Mouse (Mus musculus) embryonic facial prominence, embryonic 15.5 days (tissue): ENCODE results near the gene Zfp764. TPM values are rescaled to one million over a fixed set of nuclear protein-coding genes. Genes with fewer than 3 reads are reported as not detected.
"Not testable (repeated sequence)": the region's sequence is repeated elsewhere in the genome, so short reads cannot be mapped to it uniquely, and the experiment has no call there.

Source experiments
- ATAC-seq: fragments of 200-750 bp; cut with Nextera tagmentation; 2 replicates; pipeline ENCODE4 v1.8.0; 2017; ENCODE audit warnings: low read depth, moderate TSS enrichment; ENCODE audit not compliant: insufficient number of reproducible peaks, low FRiP score, low TSS enrichment
- H3K27ac ChIP-seq: fragments of 300-500 bp; sonication (generic); replicated peaks from 2 replicates; pipeline ENCODE4 v1.5.1; 2015; ENCODE audit warnings: mild to moderate bottlenecking, inconsistent platforms
- H3K27me3 ChIP-seq: fragments of 300-500 bp; sonication (generic); 2 replicates; pipeline ENCODE4 v1.6.1; 2015; ENCODE audit warnings: inconsistent platforms
- H3K36me3 ChIP-seq: fragments of 300-500 bp; sonication (generic); 2 replicates; pipeline ENCODE4 v1.6.1; 2015; ENCODE audit warnings: mild to moderate bottlenecking, inconsistent platforms
- H3K4me1 ChIP-seq: fragments of 300-500 bp; sonication (generic); 2 replicates; pipeline ENCODE4 v1.6.1; 2015; ENCODE audit warnings: inconsistent platforms
- H3K4me2 ChIP-seq: fragments of 300-500 bp; sonication (generic); replicated peaks from 2 replicates; pipeline ENCODE4 v1.6.1; 2015; ENCODE audit warnings: mild to moderate bottlenecking, inconsistent platforms
- H3K4me3 ChIP-seq: fragments of 300-500 bp; sonication (generic); replicated peaks from 2 replicates; pipeline ENCODE4 v1.5.1; 2015; ENCODE audit warnings: mild to moderate bottlenecking, inconsistent platforms
- H3K9ac ChIP-seq: fragments of 300-500 bp; sonication (generic); 2 replicates; pipeline ENCODE4 v1.6.1; 2015; ENCODE audit warnings: inconsistent platforms
- H3K9me3 ChIP-seq: fragments of 300-500 bp; sonication (generic); replicated peaks from 2 replicates; pipeline ENCODE4 v1.6.1; 2016; ENCODE audit warnings: inconsistent platforms
- WGBS: fragments of 180-500 bp; shearing (Covaris S2); methylation state at CpG from one replicate; pipeline ENCODE4 v1.1.7; 2015; 5-methylcytosine and 5-hydroxymethylcytosine counted together
- polyA plus RNA-seq: library from polyadenylated mRNA; unstranded; fragments of >200 nt; fragmentation: Nextera tagmentation; extraction: Ambion mirVana; gene quantifications from 2 replicates; pipeline ENCODE4 v1.2.1, GENCODE M21; 2015

Gene Zfp764
- polyA plus RNA-seq, 1 experiment from 2014 or later = 8.9 TPM

GRCm38 (mm10) chr7:127363475-127363921 is 43.1 kb downstream of the Zfp764 start:
- WGBS = 2% methylated on average over 24 of the region's 24 CpGs
- no peaks in the 10 kb centered on the region for H3K9me3 ChIP-seq
- no peak overlapping the region for H3K27ac ChIP-seq
- H3K9ac ChIP-seq = peak overlapping the region; percentile 27; the same call in 1 of the 2 replicates
- peaks cover 7% of the 10 kb centered on the region for H3K4me1 ChIP-seq
- H3K4me2 ChIP-seq = peak overlapping the region; percentile 62
- peak overlapping the region; percentile 35 for H3K4me3 ChIP-seq
- peaks cover 26% of the 10 kb centered on the region; the same call in 1 of the 2 replicates for H3K27me3 ChIP-seq
- no peaks in the 10 kb centered on the region for H3K36me3 ChIP-seq
- ATAC-seq = no peak

GRCm38 (mm10) chr7:127362418-127362817 is 44.2 kb downstream of the Zfp764 start:
- Histone ChIP-seq H3K4me3 (peak overlapping the region; percentile 29), H3K4me2 (peak overlapping the region; percentile 24; the same call in 1 of the 2 replicates), H3K27me3 (peaks cover 26% of the 10 kb centered on the region; the same call in 1 of the 2 replicates)
- ATAC-seq, H3K36me3 ChIP-seq, H3K9me3 ChIP-seq, H3K27ac ChIP-seq, H3K9ac ChIP-seq, H3K4me1 ChIP-seq: not testable (repeated sequence)
- WGBS = 15% methylated on average over 13 of the region's 13 CpGs

- Histone ChIP-seq H3K27me3 (peaks cover 26% of the 10 kb centered on the region; the same call in 1 of the 2 replicates), H3K9me3 (no peaks in the 10 kb centered on the region), H3K4me2 (no peak overlapping the region), H3K4me1 (peaks cover 7% of the 10 kb centered on the region), H3K36me3 (no peaks in the 10 kb centered on the region), H3K27ac (no peak overlapping the region), H3K4me3 (no peak overlapping the region), H3K9ac (no peak overlapping the region)
- ATAC-seq = no peak
- WGBS = 39% methylated on average over 13 of the region's 13 CpGs
These were observed 45.2 kb downstream of the Zfp764 start for GRCm38 (mm10) chr7:127361449-127361848.

- H3K4me1 ChIP-seq = peaks cover 7% of the 10 kb centered on the region
- no peaks in the 10 kb centered on the region for H3K9me3 ChIP-seq
- H3K4me2 ChIP-seq = no peak overlapping the region
- no peak overlapping the region for H3K4me3 ChIP-seq
- no peak overlapping the region for H3K27ac ChIP-seq
- no peaks in the 10 kb centered on the region for H3K36me3 ChIP-seq
- no peak overlapping the region for H3K9ac ChIP-seq
- peaks cover 26% of the 10 kb centered on the region; the same call in 1 of the 2 replicates for H3K27me3 ChIP-seq
- 74% methylated on average over 4 of the region's 4 CpGs for WGBS
- no peak for ATAC-seq
These were observed 46.4 kb downstream of the Zfp764 start for GRCm38 (mm10) chr7:127360265-127360664.

GRCm38 (mm10) chr7:127358472-127358871 is 48.1 kb downstream of the Zfp764 start:
- no peaks in the 10 kb centered on the region for H3K9me3 ChIP-seq
- no peak overlapping the region for H3K27ac ChIP-seq
- peaks cover 3% of the 10 kb centered on the region for H3K4me1 ChIP-seq
- WGBS = 58% methylated on average over 4 of the region's 4 CpGs
- H3K4me3 ChIP-seq = no peak overlapping the region
- ATAC-seq = no peak
- H3K27me3 ChIP-seq = peaks cover 15% of the 10 kb centered on the region
- no peaks in the 10 kb centered on the region for H3K36me3 ChIP-seq
- no peak overlapping the region for H3K4me2 ChIP-seq
- no peak overlapping the region for H3K9ac ChIP-seq

- no peak overlapping the region for H3K4me3 ChIP-seq
- H3K4me2 ChIP-seq = no peak overlapping the region
- no peak overlapping the region for H3K9ac ChIP-seq
- peaks cover 12% of the 10 kb centered on the region for H3K27me3 ChIP-seq
- no peaks in the 10 kb centered on the region for H3K4me1 ChIP-seq
- 62% methylated on average over 2 of the region's 2 CpGs for WGBS
- H3K27ac ChIP-seq = no peak overlapping the region
- no peak for ATAC-seq
- no peaks in the 10 kb centered on the region for H3K9me3 ChIP-seq
- H3K36me3 ChIP-seq = no peaks in the 10 kb centered on the region
These were observed 48.8 kb downstream of the Zfp764 start for GRCm38 (mm10) chr7:127357871-127358270.

GRCm38 (mm10) chr7:127355796-127356195 is 50.8 kb downstream of the Zfp764 start:
- no peak overlapping the region for H3K9ac ChIP-seq
- no peak overlapping the region for H3K4me3 ChIP-seq
- H3K36me3 ChIP-seq = no peaks in the 10 kb centered on the region
- 67% methylated on average over 3 of the region's 3 CpGs for WGBS
- no peak for ATAC-seq
- H3K9me3 ChIP-seq = no peaks in the 10 kb centered on the region
- no peaks in the 10 kb centered on the region for H3K4me1 ChIP-seq
- no peak overlapping the region for H3K4me2 ChIP-seq
- H3K27me3 ChIP-seq = peaks cover 6% of the 10 kb centered on the region
- H3K27ac ChIP-seq = no peak overlapping the region

Other genes with a start within 250 kb of the Zfp764 start
- gene Cd2bp2, start 210.8 kb downstream of the Zfp764 start, polyA plus RNA-seq = 56.4 and 61.8 TPM in 2 replicates
- 29.4 and 32.5 TPM in 2 replicates for gene Tbc1d10b, start 198.4 kb downstream of the Zfp764 start, polyA plus RNA-seq
- 585 and 767 TPM in 2 replicates for gene Mylpf, start 197.9 kb downstream of the Zfp764 start, polyA plus RNA-seq
- gene Zfp553, start 173.8 kb downstream of the Zfp764 start, polyA plus RNA-seq = 41.3 and 42.5 TPM in 2 replicates
- 22.4 and 23.9 TPM in 2 replicates for gene Sept1, start 173.7 kb downstream of the Zfp764 start, polyA plus RNA-seq
- 73.7 and 77.5 TPM in 2 replicates for gene Zfp771, start 162.5 kb downstream of the Zfp764 start, polyA plus RNA-seq
- 141 and 142 TPM in 2 replicates for gene Dctpp1, start 146.1 kb downstream of the Zfp764 start, polyA plus RNA-seq
- gene Sephs2, start 132.8 kb downstream of the Zfp764 start, polyA plus RNA-seq = 53.7 and 58.5 TPM in 2 replicates
- 1.5 and 1.9 TPM in 2 replicates for gene Itgal, start 110.6 kb downstream of the Zfp764 start, polyA plus RNA-seq
- gene Zfp768, start 61.2 kb downstream of the Zfp764 start, polyA plus RNA-seq = 16.7 and 17.7 TPM in 2 replicates
- gene Zfp747, start 30.8 kb downstream of the Zfp764 start, polyA plus RNA-seq = 10.6 and 12.3 TPM in 2 replicates
- 5.3 and 6.2 TPM in 2 replicates for gene 9130019O22Rik, start 19.7 kb downstream of the Zfp764 start, polyA plus RNA-seq
- gene E430018J23Rik, start 13.2 kb downstream of the Zfp764 start, polyA plus RNA-seq = 8.4 and 9.2 TPM in 2 replicates
- gene Zfp688, start 15.2 kb upstream of the Zfp764 start, polyA plus RNA-seq = 24.1 and 24.8 TPM in 2 replicates
- 8.0 and 8.8 TPM in 2 replicates for gene Zfp689, start 42.3 kb upstream of the Zfp764 start, polyA plus RNA-seq
- gene Prr14, start 52.8 kb upstream of the Zfp764 start, polyA plus RNA-seq = 46.3 and 55.9 TPM in 2 replicates
- gene Fbrs, start 72.4 kb upstream of the Zfp764 start, polyA plus RNA-seq = 17.1 and 17.3 TPM in 2 replicates
- gene Srcap, start 105.2 kb upstream of the Zfp764 start, polyA plus RNA-seq = 48.6 and 52.4 TPM in 2 replicates
- gene Gm42715, start 112.8 kb upstream of the Zfp764 start, polyA plus RNA-seq = 14.6 and 14.7 TPM in 2 replicates
- gene Tmem265, start 154.6 kb upstream of the Zfp764 start, polyA plus RNA-seq = 6.5 and 12.8 TPM in 2 replicates
- gene Phkg2, start 166.5 kb upstream of the Zfp764 start, polyA plus RNA-seq = 40.0 TPM in 2 replicates
- 19.2 and 29.0 TPM in 2 replicates for gene Ccdc189, start 181.8 kb upstream of the Zfp764 start, polyA plus RNA-seq
- gene Rnf40, start 181.9 kb upstream of the Zfp764 start, polyA plus RNA-seq = 47.5 and 51.5 TPM in 2 replicates
- gene Zfp629, start 209.0 kb upstream of the Zfp764 start, polyA plus RNA-seq = 11.4 and 11.9 TPM in 2 replicates